Mouse (Mus musculus) small intestine, adult 2 months (tissue): ENCODE measurements around the gene Ldlr.

Source experiments
- CTCF ChIP-seq: fragments of 200-500 bp; IDR thresholded peaks from 2 replicates; pipeline ENCODE4 v1.5.1; 2012; ENCODE audit warnings: low read depth, mild to moderate bottlenecking, control low read depth, inconsistent platforms, low read length, moderate library complexity, mixed read lengths; ENCODE audit not compliant: insufficient replicate concordance, insufficient read length; ENCODE audit errors: extremely low read depth
- POLR2A ChIP-seq: fragments of 200-500 bp; IDR thresholded peaks from 2 replicates; pipeline ENCODE4 v1.6.1; 2012; ENCODE audit warnings: low read depth, mild to moderate bottlenecking, control low read depth, inconsistent platforms, low read length, moderate library complexity

DNA sequence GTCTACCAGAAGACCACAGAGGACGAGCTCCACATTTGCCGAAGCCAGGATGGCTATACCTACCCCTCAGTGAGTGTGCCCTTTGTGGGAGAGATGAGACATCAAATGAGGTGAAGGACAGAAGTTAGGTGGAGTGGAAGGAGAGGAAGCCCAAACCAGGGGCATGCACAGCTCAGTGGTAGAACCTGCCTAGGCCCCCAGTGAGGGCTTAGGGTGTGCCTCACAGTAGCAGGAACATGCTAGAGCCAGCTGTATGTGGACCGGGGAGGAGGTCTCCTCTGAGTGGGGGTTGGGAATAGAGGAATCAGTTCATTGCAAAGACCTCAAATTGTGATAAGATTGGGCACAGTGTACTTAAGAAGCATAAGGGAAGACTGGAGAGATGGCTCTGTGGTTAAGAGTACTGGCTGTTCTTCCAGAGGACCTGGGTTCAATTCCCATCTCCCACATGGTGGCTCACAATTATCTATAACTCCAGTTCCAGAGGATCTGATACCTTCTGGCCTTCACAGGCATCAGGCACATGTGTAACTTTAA is 24.0 kb downstream of the Ldlr start:
- TF ChIP-seq CTCF: no peak
- no peak for TF ChIP-seq POLR2A
